ENCODE assay signal across 23 mouse cellular contexts in genomic region chr13:34303386-34304016, GRCm38 (mm10). TPM values are rescaled to one million over a fixed set of nuclear protein-coding genes. Genes with fewer than 3 reads are reported as not detected.
DNase-seq lines count a peak whose midpoint lies in the region; ATAC-seq and TF ChIP-seq lines count a peak whose summit lies in the region.
"Had no signal": no experiment of that assay in that cellular context is flagged by ENCODE, and none has a peak within 500 bp of the region (broad histone marks: within the 10 kb centered on the region; RNA-seq: fewer than 3 reads in every experiment).

No protein-coding gene starts in this region.

- no peak for TF ChIP-seq POLR2A in kidney, adult 2 months (IDR thresholded peaks at IDR 0.05; ENCODE audit: low read depth, low read length)

- H3K4me3 ChIP-seq in forebrain, embryonic 11.5 days (ENCODE audit: low read depth, low read length) = no peak overlapping the region
- no peak overlapping the region for H3K4me3 ChIP-seq in forebrain, embryonic 14.5 days (ENCODE audit: low read depth, low read length)
- no peak overlapping the region for H3K4me3 ChIP-seq in kidney, postnatal 0 days (replicated peaks; ENCODE audit: low read depth, low read length)
- H3K4me3 ChIP-seq in kidney, adult 2 months (ENCODE audit: insufficient read depth, low read depth, low read length) = no peak overlapping the region
- no peak overlapping the region for H3K4me3 ChIP-seq in liver, embryonic 13.5 days (replicated peaks)
- H3K4me3 ChIP-seq in brown adipose tissue, adult 24 weeks (ENCODE audit: insufficient read depth, low read depth, low read length) = no peak overlapping the region
- H3K4me3 ChIP-seq: forebrain, embryonic 15.5 days; gastrocnemius, adult 2 months; heart, embryonic 15.5 days; intestine, embryonic 15.5 days had no signal

- no peaks in the 10 kb centered on the region for H3K4me1 ChIP-seq in forebrain, embryonic 11.5 days (replicated peaks; ENCODE audit: control insufficient read depth, insufficient read depth, low read length)
- no peaks in the 10 kb centered on the region; the same call in 1 of the 2 replicates for H3K4me1 ChIP-seq in forebrain, embryonic 14.5 days (ENCODE audit: control insufficient read depth, insufficient read depth, low read length)
- 0 out of 2 replicates have a peak, but pooled peaks cover 9% of the 10 kb centered on the region for H3K4me1 ChIP-seq in kidney, postnatal 0 days (replicated peaks; ENCODE audit: insufficient read depth, low read length)
- H3K4me1 ChIP-seq in kidney, adult 2 months (ENCODE audit: control insufficient read depth, insufficient read depth, low read length) = peaks cover 35% of the 10 kb centered on the region
- peaks cover 84% of the 10 kb centered on the region for H3K4me1 ChIP-seq in liver, embryonic 13.5 days (replicated peaks)
- H3K4me1 ChIP-seq in brown adipose tissue, adult 24 weeks (ENCODE audit: control insufficient read depth, insufficient read depth, insufficient read length, low read length) = peaks cover 15% of the 10 kb centered on the region
- H3K4me1 ChIP-seq: forebrain, embryonic 15.5 days; heart, embryonic 15.5 days; intestine, embryonic 15.5 days had no signal

- H3K27me3 ChIP-seq in forebrain, embryonic 11.5 days (ENCODE audit: control insufficient read depth, insufficient read depth, low read length) = no peaks in the 10 kb centered on the region
- H3K27me3 ChIP-seq in forebrain, embryonic 14.5 days (replicated peaks; ENCODE audit: control insufficient read depth, insufficient read depth, low read length) = no peaks in the 10 kb centered on the region
- no peaks in the 10 kb centered on the region for H3K27me3 ChIP-seq in kidney, postnatal 0 days (ENCODE audit: insufficient read depth, low read length)
- no peaks in the 10 kb centered on the region for H3K27me3 ChIP-seq in kidney, adult 2 months (replicated peaks; ENCODE audit: control insufficient read depth, insufficient read depth, low read length)
- no peaks in the 10 kb centered on the region for H3K27me3 ChIP-seq in liver, embryonic 13.5 days
- H3K27me3 ChIP-seq: forebrain, embryonic 15.5 days; heart, embryonic 15.5 days; intestine, embryonic 15.5 days had no signal

- no peak overlapping the region for H3K27ac ChIP-seq in forebrain, embryonic 11.5 days (ENCODE audit: low read depth, low read length)
- no peak overlapping the region for H3K27ac ChIP-seq in forebrain, embryonic 14.5 days (ENCODE audit: low read depth, low read length)
- no peak overlapping the region for H3K27ac ChIP-seq in kidney, postnatal 0 days
- H3K27ac ChIP-seq in kidney, adult 2 months (ENCODE audit: insufficient read depth, low read depth, low read length) = no peak overlapping the region
- peak overlapping the region; percentile 32; the same call in 1 of the 2 replicates for H3K27ac ChIP-seq in liver, embryonic 13.5 days
- peak overlapping the region; percentile 23; the same call in 1 of the 2 replicates for H3K27ac ChIP-seq in brown adipose tissue, adult 24 weeks (replicated peaks; ENCODE audit: low read depth, low read length)
- H3K27ac ChIP-seq: forebrain, embryonic 15.5 days; gastrocnemius, adult 2 months; heart, embryonic 15.5 days; hindbrain, postnatal 0 days; intestine, embryonic 15.5 days had no signal

- H3K9ac ChIP-seq in forebrain, embryonic 11.5 days (ENCODE audit: low read length) = no peak overlapping the region
- H3K9ac ChIP-seq in forebrain, embryonic 14.5 days (ENCODE audit: low read length) = no peak overlapping the region
- no peak overlapping the region for H3K9ac ChIP-seq in kidney, postnatal 0 days (ENCODE audit: low read depth, low read length)
- H3K9ac ChIP-seq in liver, embryonic 13.5 days = no peak overlapping the region
- H3K9ac ChIP-seq: forebrain, embryonic 15.5 days; heart, embryonic 15.5 days; intestine, embryonic 15.5 days had no signal

- no peak for ATAC-seq in forebrain, embryonic 11.5 days (replicated peaks; ENCODE audit: low FRiP score)
- no peak for ATAC-seq in forebrain, embryonic 14.5 days
- ATAC-seq in kidney, postnatal 0 days (replicated peaks; ENCODE audit: low FRiP score, low read depth) = no peak; the same call in 1 of the 2 replicates
- no peak for ATAC-seq in liver, embryonic 13.5 days (ENCODE audit: low read depth)
- ATAC-seq: forebrain, embryonic 15.5 days; hindbrain, postnatal 0 days; intestine, embryonic 15.5 days had no signal

- H3K36me3 ChIP-seq in forebrain, embryonic 11.5 days (ENCODE audit: control insufficient read depth, insufficient read depth, low read length) = no peaks in the 10 kb centered on the region
- H3K36me3 ChIP-seq in forebrain, embryonic 14.5 days (ENCODE audit: control insufficient read depth, insufficient read depth, low read length) = peaks cover 15% of the 10 kb centered on the region
- no peaks in the 10 kb centered on the region for H3K36me3 ChIP-seq in kidney, postnatal 0 days (ENCODE audit: insufficient read depth, low read length)
- H3K36me3 ChIP-seq in kidney, adult 2 months (ENCODE audit: control insufficient read depth, insufficient read depth, low read length) = no peaks in the 10 kb centered on the region; the same call in 1 of the 2 replicates
- H3K36me3 ChIP-seq in liver, embryonic 13.5 days = peaks cover 65% of the 10 kb centered on the region
- H3K36me3 ChIP-seq: heart, embryonic 15.5 days; intestine, embryonic 15.5 days had no signal

- no peaks in the 10 kb centered on the region for H3K9me3 ChIP-seq in forebrain, embryonic 11.5 days (ENCODE audit: control insufficient read depth, low read length)
- no peaks in the 10 kb centered on the region for H3K9me3 ChIP-seq in forebrain, embryonic 14.5 days (replicated peaks; ENCODE audit: control insufficient read depth, low read length)
- H3K9me3 ChIP-seq in kidney, postnatal 0 days (replicated peaks; ENCODE audit: low read length) = no peaks in the 10 kb centered on the region
- no peaks in the 10 kb centered on the region for H3K9me3 ChIP-seq in liver, embryonic 13.5 days (replicated peaks)
- H3K9me3 ChIP-seq: forebrain, embryonic 15.5 days; heart, embryonic 15.5 days; intestine, embryonic 15.5 days had no signal

- 72% methylated on average over 6 of the region's 6 CpGs for WGBS in forebrain, embryonic 11.5 days
- 69% methylated on average over 6 of the region's 6 CpGs for WGBS in forebrain, embryonic 14.5 days
- 32% methylated on average over 6 of the region's 6 CpGs for WGBS in kidney, postnatal 0 days
- 42% methylated on average over 6 of the region's 6 CpGs for WGBS in kidney, adult 2 months
- 63% methylated on average over 6 of the region's 6 CpGs for WGBS in liver, embryonic 13.5 days (ENCODE audit: insufficient replicate concordance)

- peak; percentile 41 for DNase-seq in forebrain, embryonic 11.5 days (ENCODE audit: low spot score)
- no peak for DNase-seq in forebrain, embryonic 14.5 days (ENCODE audit: low spot score)
- DNase-seq in kidney, postnatal 0 days (ENCODE audit: low spot score) = peak; percentile 54
- no peak for DNase-seq in kidney, adult 2 months
- no peak for DNase-seq in liver, embryonic 13.5 days
- no peak for DNase-seq in liver
- DNase-seq in right cerebral cortex, postnatal 10 days (ENCODE audit: low spot score in 2 of 2) = no peak
- DNase-seq: adrenal gland, postnatal 36 days; cerebellum, adult 8-10 months; cerebellum, postnatal 25 days; gastrocnemius, adult 2 months; gastrocnemius, postnatal 36 days; layer of hippocampus, postnatal 36 days; left cerebral cortex, postnatal 4 days; lung, postnatal 14 days; midbrain, embryonic 14.5 days; right cerebral cortex, postnatal 25 days; thymus, postnatal 14 days had no signal

- no peak overlapping the region for H3K4me2 ChIP-seq in forebrain, embryonic 11.5 days (ENCODE audit: low read depth, low read length, severe bottlenecking)
- no peak overlapping the region for H3K4me2 ChIP-seq in forebrain, embryonic 14.5 days (ENCODE audit: low read length)
- H3K4me2 ChIP-seq in kidney, postnatal 0 days (ENCODE audit: low read length) = no peak overlapping the region
- no peak overlapping the region for H3K4me2 ChIP-seq in liver, embryonic 13.5 days
- H3K4me2 ChIP-seq: forebrain, embryonic 15.5 days; heart, embryonic 15.5 days; intestine, embryonic 15.5 days had no signal

- TF ChIP-seq CTCF in kidney, postnatal 0 days (IDR thresholded peaks at IDR 0.05; ENCODE audit: low read depth) = no peak
- TF ChIP-seq CTCF in kidney, adult 2 months (conservative IDR thresholded peaks at IDR 0.05; ENCODE audit: insufficient read depth, insufficient read length, low read depth, low read length) = no peak

RNA-seq across cellular contexts. Expression of gene Slc22a23, which starts 41.5 kb away (rescaled TPM):
- polyA plus RNA-seq in forebrain, embryonic 11.5 days (2014; fragmentation: Nextera tagmentation; extraction: Ambion mirVana) = 16.9 and 18.5 TPM in 2 replicates
- polyA plus RNA-seq in forebrain, embryonic 14.5 days (2014; fragmentation: Nextera tagmentation; extraction: Ambion mirVana) = 14.0 and 14.2 TPM in 2 replicates
- polyA plus RNA-seq in kidney, postnatal 0 days (2015; fragmentation: Nextera tagmentation; extraction: Ambion mirVana) = 4.3 TPM in 2 replicates
- polyA plus RNA-seq in kidney, adult 2 months (2012; rRNA removed) = 76.1 and 90.7 TPM in 2 replicates
- 6.2 and 7.7 TPM in 2 replicates for polyA plus RNA-seq in liver, embryonic 13.5 days (2015; fragmentation: Nextera tagmentation; extraction: Ambion mirVana)
- polyA plus RNA-seq in brown adipose tissue, adult 24 weeks (2012; ENCODE audit: insufficient read depth, insufficient read length, missing spikeins) = 7.7 and 16.1 TPM in 2 replicates

Comparison
In these comparisons a context has a peak if more than half of its experiments do, and no peak if none do; other contexts are left out.
1. DNase-seq: peak in forebrain, embryonic 11.5 days (single experiment) and kidney, postnatal 0 days (single experiment); none in forebrain, embryonic 14.5 days (single experiment), kidney, adult 2 months (single experiment), liver, embryonic 13.5 days (single experiment), liver (single experiment) and right cerebral cortex, postnatal 10 days (0 of 2).
2. H3K27ac ChIP-seq: peak in liver, embryonic 13.5 days (single experiment) and brown adipose tissue, adult 24 weeks (single experiment); none in forebrain, embryonic 11.5 days (single experiment), forebrain, embryonic 14.5 days (single experiment), kidney, postnatal 0 days (single experiment) and kidney, adult 2 months (single experiment).